Mouse (Mus musculus) spleen, postnatal 0 days (tissue): Measurements from ENCODE around the gene Gm12800. TPM values are rescaled to one million over a fixed set of nuclear protein-coding genes. Genes with fewer than 3 reads are reported as not detected.

Source experiments
- polyA plus RNA-seq: library from polyadenylated mRNA; unstranded; fragments of >200 nt; fragmentation: Nextera tagmentation; extraction: Ambion mirVana; gene quantifications from 2 replicates; pipeline ENCODE4 v1.2.1, GENCODE M21; 2015

The Gm12800 gene
- polyA plus RNA-seq, result not detected in 2 replicates

GRCm38 (mm10) chr4:101908821-101909220 is at the start of gene Gm12800:
Gm12800 (plus strand) TSS chr4:101909121.

GRCm38 (mm10) chr4:101893656-101894420 is 15.1 kb upstream of the Gm12800 start, which contains the start of gene C130073F10Rik:
C130073F10Rik (minus strand) TSS chr4:101893789.

GRCm38 (mm10) chr4:101940107-101940506 is 31.2 kb downstream of the Gm12800 start, which contains the start of gene Gm12794:
Gm12794 (plus strand) TSS chr4:101940407.

Other genes starting within 250 kb of the Gm12800 start
- gene Lepr, start 191.7 kb upstream of the Gm12800 start, polyA plus RNA-seq, result 2.6 and 4.5 TPM in 2 replicates
- not detected in 2 replicates for gene B020004J07Rik, start 65.1 kb upstream of the Gm12800 start, polyA plus RNA-seq
- not detected in 2 replicates for gene C130073F10Rik, start 15.3 kb upstream of the Gm12800 start, polyA plus RNA-seq
- gene Gm12794, start 31.3 kb downstream of the Gm12800 start, polyA plus RNA-seq, result not detected in 2 replicates
- gene Gm12790, start 71.9 kb downstream of the Gm12800 start, polyA plus RNA-seq, result not detected in 2 replicates
- not detected in 2 replicates for gene Gm12789, start 77.5 kb downstream of the Gm12800 start, polyA plus RNA-seq
- gene Pde4b, start 178.4 kb downstream of the Gm12800 start, polyA plus RNA-seq, result 5.0 and 6.7 TPM in 2 replicates